Mouse (Mus musculus) T-cell, adult 66 days (primary cell): ENCODE data around the gene Spef2. TPM values are rescaled to one million over a fixed set of nuclear protein-coding genes. Genes with fewer than 3 reads are reported as not detected.

Source experiments
- total RNA-seq, 2 experiments: library from RNA; stranded (reverse); gene quantifications; 3 replicates in 1 of 2; 4 replicates in 1 of 2; pipeline ENCODE4 v1.2.4; 2023

Gene Spef2
- total RNA-seq: 1 to 10 TPM; 2.7 to 3.1 TPM

DNA sequence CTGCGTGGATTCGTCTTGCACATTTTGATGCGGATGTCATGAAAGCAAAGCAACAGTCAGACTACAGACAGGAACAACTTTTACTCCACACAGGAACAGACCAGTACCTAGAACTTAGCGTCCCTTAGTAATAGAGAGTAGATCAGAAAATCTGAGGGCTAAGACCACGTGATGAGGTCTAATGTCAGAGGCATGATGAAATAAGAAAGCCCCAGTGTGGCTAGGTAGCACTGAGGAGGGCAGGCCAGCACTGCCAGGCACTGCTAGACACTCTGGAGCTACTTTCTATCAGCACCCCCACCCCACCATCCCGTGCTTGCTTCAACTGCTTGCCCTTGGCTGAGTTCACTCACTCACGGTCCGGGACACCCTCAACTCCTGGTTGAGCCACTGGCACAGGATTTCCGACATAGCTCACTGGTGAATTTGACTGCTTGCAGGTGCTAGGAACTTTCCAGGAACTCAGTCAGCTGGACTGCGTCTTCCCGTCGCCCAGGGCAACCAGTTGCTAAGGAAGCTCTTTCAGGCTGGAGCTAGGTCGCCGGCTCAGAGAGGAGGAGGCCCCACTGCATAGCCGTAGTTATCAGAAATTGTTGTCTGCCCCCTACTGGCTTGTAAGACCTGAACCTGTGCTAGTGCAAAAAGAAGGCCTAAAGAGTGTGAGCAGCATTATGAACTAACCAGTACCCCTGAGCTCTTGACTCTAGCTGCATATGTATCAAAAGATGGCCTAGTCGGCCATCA, at the start of gene Spef2:
Gene Spef2, minus strand, starts transcription at position 510 of the 744 bp plus-strand sequence.

DNA sequence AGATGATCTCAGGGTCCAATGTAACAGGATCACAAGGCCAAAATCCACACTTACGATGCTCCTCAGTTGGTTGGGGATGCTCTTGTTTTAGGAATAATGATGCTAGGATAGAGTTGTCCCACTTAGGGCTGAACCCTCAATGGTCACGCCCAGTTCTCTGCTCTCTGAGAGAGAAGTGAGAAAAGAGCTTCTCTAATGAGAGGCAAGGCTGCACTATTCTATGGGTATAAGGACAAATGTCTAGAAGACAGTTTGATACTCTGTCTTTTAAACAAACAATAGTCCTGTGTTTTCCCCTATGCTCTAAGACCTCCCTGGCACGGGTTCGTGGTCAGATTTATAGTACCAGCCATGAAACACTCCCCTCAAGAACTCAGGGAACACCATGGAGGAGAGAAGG, 218.6 kb downstream of the Spef2 start, which contains the start of gene Il7r:
Gene Il7r, minus strand, starts transcription at position 101 of the 400 bp plus-strand sequence.

Other genes with a start within 250 kb of the Spef2 start
- gene Il7r, start 218.7 kb downstream of the Spef2 start, total RNA-seq: 100 to 1,000 TPM; 278 to 358 TPM